24 mouse cellular contexts compared by ENCODE assay signal in the genomic region with DNA sequence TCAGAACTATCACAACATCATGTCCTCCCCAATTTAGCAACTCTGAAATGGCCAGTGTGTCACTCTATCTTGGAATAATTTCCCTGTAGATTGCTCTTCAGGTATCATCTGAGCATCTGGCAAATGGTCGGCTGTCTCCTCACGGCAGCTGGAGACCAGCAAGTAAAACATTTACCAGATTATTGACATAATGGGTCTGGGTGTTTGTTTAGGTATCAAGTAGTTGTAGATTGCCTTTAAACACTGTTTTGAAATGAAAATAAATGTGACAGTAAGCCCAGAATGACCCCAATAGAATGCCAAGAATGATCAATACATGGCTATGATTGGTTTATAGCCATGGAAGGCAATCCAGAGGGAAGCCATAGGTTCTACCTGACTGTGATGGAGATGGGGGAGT.
"Had no signal": no experiment of that assay in that cellular context is flagged by ENCODE, and none has a peak within 500 bp of the region (broad histone marks: within the 10 kb centered on the region; RNA-seq: fewer than 3 reads in every experiment).

No protein-coding gene starts in this region.

- ATAC-seq: forebrain, embryonic 15.5 days; forebrain, postnatal 0 days; hindbrain, embryonic 16.5 days; inflammation-experienced regulatory T-cells, adult 6 months had no signal

- H3K4me1 ChIP-seq: heart, embryonic 10.5 days; heart, embryonic 12.5 days; limb, embryonic 12.5 days had no signal

- H3K9me3 ChIP-seq: forebrain, embryonic 15.5 days; heart, embryonic 10.5 days; heart, embryonic 12.5 days; hindbrain, embryonic 10.5 days; hindbrain, embryonic 12.5 days; limb, embryonic 12.5 days had no signal

- H3K4me3 ChIP-seq: forebrain, embryonic 15.5 days; heart, embryonic 10.5 days; heart, embryonic 12.5 days; hindbrain, embryonic 10.5 days; hindbrain, embryonic 12.5 days; layer of hippocampus, adult 2 months; left cerebral cortex, adult 2 months; limb, embryonic 12.5 days had no signal

- H3K4me2 ChIP-seq: forebrain, embryonic 15.5 days; heart, embryonic 12.5 days; hindbrain, embryonic 12.5 days; hindbrain, embryonic 14.5 days; limb, embryonic 12.5 days; liver, embryonic 11.5 days had no signal

- DNase-seq: forebrain, postnatal 0 days; gastrocnemius, postnatal 14 days; gastrocnemius, postnatal 36 days; heart, postnatal 10 days; heart, postnatal 4 days; kidney, adult 18-20 months; kidney, adult 8-10 months; kidney, postnatal 10 days; kidney, postnatal 25 days; kidney, postnatal 4 days; left cerebral cortex, postnatal 4 days had no signal

- H3K27ac ChIP-seq: forebrain, embryonic 15.5 days; heart, embryonic 10.5 days; hindbrain, embryonic 10.5 days; hindbrain, embryonic 12.5 days; hindbrain, embryonic 14.5 days; layer of hippocampus, adult 2 months; left cerebral cortex, adult 2 months; limb, embryonic 12.5 days; liver, embryonic 14.5 days had no signal

- H3K36me3 ChIP-seq: forebrain, embryonic 15.5 days; heart, embryonic 10.5 days; heart, embryonic 12.5 days; hindbrain, embryonic 10.5 days; hindbrain, embryonic 12.5 days; limb, embryonic 12.5 days had no signal

- H3K9ac ChIP-seq: forebrain, embryonic 15.5 days; forebrain, postnatal 0 days; heart, embryonic 12.5 days; hindbrain, embryonic 12.5 days; hindbrain, embryonic 14.5 days; limb, embryonic 12.5 days; liver, embryonic 14.5 days had no signal

- H3K27me3 ChIP-seq: forebrain, embryonic 15.5 days; heart, embryonic 12.5 days; hindbrain, embryonic 12.5 days; limb, embryonic 12.5 days had no signal
